Mouse (Mus musculus) Muller cell, postnatal 12 days (primary cell): ENCODE measurements around the gene Ccsap.

ENCODE experiments used
- DNase-seq: peaks from one replicate; pipeline ENCODE4 v3.0.0-alpha.2; 2015; ENCODE audit errors: inconsistent ontology term

Ccsap gene

GRCm38 (mm10) chr8:123805718-123806373 lies 54.2 kb downstream of the Ccsap start, which contains the start of gene Rab4a:
Gene Rab4a, plus strand, starts transcription at chr8:123805985.
- DNase-seq, result peak; percentile 94

- no peak for DNase-seq
Observed at GRCm38 (mm10) chr8:123805209-123805717, 54.7 kb downstream of the Ccsap start.

GRCm38 (mm10) chr8:123804586-123804985 lies 55.4 kb downstream of the Ccsap start:
- no peak for DNase-seq

- DNase-seq, result no peak
Observed at GRCm38 (mm10) chr8:123803639-123804038, 56.4 kb downstream of the Ccsap start.

- no peak for DNase-seq
Observed at GRCm38 (mm10) chr8:123801538-123801937, 58.5 kb downstream of the Ccsap start.

GRCm38 (mm10) chr8:123800867-123801266 lies 59.1 kb downstream of the Ccsap start:
- no peak for DNase-seq

- no peak for DNase-seq
Observed at GRCm38 (mm10) chr8:123799885-123800284, 60.1 kb downstream of the Ccsap start.

GRCm38 (mm10) chr8:123799434-123799833 lies 60.6 kb downstream of the Ccsap start:
- DNase-seq, result no peak

GRCm38 (mm10) chr8:123797928-123798327 lies 62.1 kb downstream of the Ccsap start:
- DNase-seq, result no peak

GRCm38 (mm10) chr8:123796758-123797157 lies 63.3 kb downstream of the Ccsap start:
- DNase-seq, result no peak

GRCm38 (mm10) chr8:123794766-123795165 lies 65.2 kb downstream of the Ccsap start:
- DNase-seq, result no peak

- DNase-seq, result no peak
Observed at GRCm38 (mm10) chr8:123793900-123794299, 66.1 kb downstream of the Ccsap start.

- DNase-seq, result no peak
Observed at GRCm38 (mm10) chr8:123791845-123792225, 68.2 kb downstream of the Ccsap start.

- DNase-seq, result peak; percentile 39
Observed at GRCm38 (mm10) chr8:123791101-123791844, 68.7 kb downstream of the Ccsap start.
